Mouse (Mus musculus) stomach, postnatal 0 days (tissue): ENCODE results near the gene Mrpl36.

Source experiments
- CTCF ChIP-seq: IDR thresholded peaks from 2 replicates; pipeline ENCODE4 v1.5.1; 2016; ENCODE audit warnings: antibody characterized with exemption, low read depth, mild to moderate bottlenecking, moderate library complexity
- EP300 ChIP-seq: optimal IDR thresholded peaks from 2 replicates; pipeline ENCODE3; 2016; ENCODE audit warnings: antibody characterized with exemption

- TF ChIP-seq CTCF (no peak), EP300 (no peak)
Observed at GRCm38 (mm10) chr13:73304729-73305128, 23.6 kb upstream of the Mrpl36 start.
